ENCODE assay signal across 22 mouse cellular contexts in the genomic region with DNA sequence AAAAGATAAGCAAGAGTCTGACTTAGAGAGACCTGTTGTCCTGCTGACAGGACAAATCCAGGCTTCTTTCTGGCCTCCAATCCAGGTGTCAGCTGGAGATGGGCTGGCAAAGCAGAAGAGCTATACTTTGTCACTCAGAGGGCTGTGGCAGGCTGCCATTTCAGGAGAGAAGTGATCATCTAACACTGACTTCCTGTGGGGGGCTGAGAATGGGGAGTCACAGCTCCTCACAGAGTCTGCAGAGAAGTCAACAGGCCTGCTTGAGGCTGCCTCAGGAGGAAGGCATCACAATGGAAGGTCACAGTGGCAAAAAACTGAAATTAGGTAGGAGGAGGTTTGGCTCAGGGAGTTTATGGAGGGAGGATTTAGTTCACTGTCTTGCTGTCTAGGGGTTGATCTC. TPM values are rescaled to one million over a fixed set of nuclear protein-coding genes. Genes with fewer than 3 reads are reported as not detected.
DNase-seq lines count a peak whose midpoint lies in the region; ATAC-seq lines count a peak whose summit lies in the region.
"Had no signal": no experiment of that assay in that cellular context is flagged by ENCODE, and none has a peak within 500 bp of the region (broad histone marks: within the 10 kb centered on the region; RNA-seq: fewer than 3 reads in every experiment).

No protein-coding gene starts in this region.

- no peak for DNase-seq in heart, postnatal 4 days
- peak; percentile 3 for DNase-seq in liver
- DNase-seq in liver, embryonic 11.5 days (ENCODE audit: low spot score), result no peak
- DNase-seq in B cell, adult 2 months, result peak; percentile 34 to 41
- no peak for DNase-seq in left cerebral cortex, postnatal 36 days (ENCODE audit: low spot score in 2 of 2)
- DNase-seq: adrenal gland, postnatal 10 days; cerebellum, adult 2 months; gastrocnemius, postnatal 10 days; heart, postnatal 14 days; lung, embryonic 14.5 days; right cerebral cortex, postnatal 4 days had no signal

- no peak overlapping the region for H3K9ac ChIP-seq in heart, embryonic 14.5 days (ENCODE audit: low read length)
- no peak overlapping the region for H3K9ac ChIP-seq in liver, embryonic 11.5 days (ENCODE audit: low read depth, low read length)
- H3K9ac ChIP-seq: lung, embryonic 14.5 days; neural tube, embryonic 12.5 days; stomach, embryonic 15.5 days had no signal

- peaks cover 0 to 2% of the 10 kb centered on the region in 2 experiments; a peak in 1 of 4 replicates for H3K4me1 ChIP-seq in heart, embryonic 14.5 days (ENCODE audit: control insufficient read depth in 2 of 2, insufficient read depth in 2 of 2, low read length in 2 of 2)
- no peaks in the 10 kb centered on the region for H3K4me1 ChIP-seq in liver, embryonic 11.5 days (replicated peaks; ENCODE audit: control insufficient read depth, insufficient read depth, low read length)
- H3K4me1 ChIP-seq: neural tube, embryonic 12.5 days; stomach, embryonic 15.5 days had no signal

- no peaks in the 10 kb centered on the region for H3K9me3 ChIP-seq in heart, embryonic 14.5 days (ENCODE audit: control insufficient read depth, low read length)
- no peaks in the 10 kb centered on the region for H3K9me3 ChIP-seq in liver, embryonic 11.5 days (ENCODE audit: control insufficient read depth, low read length)
- H3K9me3 ChIP-seq: G1E; neural tube, embryonic 12.5 days; stomach, embryonic 15.5 days had no signal

- no peak for ATAC-seq in heart, embryonic 14.5 days (ENCODE audit: insufficient number of reproducible peaks, insufficient read depth, low FRiP score, low read depth)
- no peak for ATAC-seq in liver, embryonic 11.5 days (replicated peaks; ENCODE audit: low FRiP score)
- peak; percentile 68 for ATAC-seq in megakaryocyte progenitor cell, adult 5-6 weeks (replicated peaks; ENCODE audit: poor library complexity)
- ATAC-seq in erythroblast, adult 5-6 weeks (replicated peaks; ENCODE audit: low FRiP score, poor library complexity, severe bottlenecking), result no peak

- no peaks in the 10 kb centered on the region for H3K36me3 ChIP-seq in heart, embryonic 14.5 days (ENCODE audit: control insufficient read depth, insufficient read depth, low read length)
- H3K36me3 ChIP-seq in liver, embryonic 11.5 days (ENCODE audit: control insufficient read depth, insufficient read depth, low read length), result no peaks in the 10 kb centered on the region
- H3K36me3 ChIP-seq: G1E; neural tube, embryonic 12.5 days; stomach, embryonic 15.5 days had no signal

- H3K27me3 ChIP-seq in heart, embryonic 14.5 days (ENCODE audit: control insufficient read depth, insufficient read depth, low read length), result no peaks in the 10 kb centered on the region
- H3K27me3 ChIP-seq in liver, embryonic 11.5 days (replicated peaks; ENCODE audit: control insufficient read depth, insufficient read depth, low read length), result no peaks in the 10 kb centered on the region
- H3K27me3 ChIP-seq: neural tube, embryonic 12.5 days; stomach, embryonic 15.5 days had no signal

- no peak overlapping the region for H3K4me2 ChIP-seq in heart, embryonic 14.5 days (ENCODE audit: low read length)
- no peak overlapping the region for H3K4me2 ChIP-seq in liver, embryonic 11.5 days
- H3K4me2 ChIP-seq: lung, embryonic 14.5 days; neural tube, embryonic 12.5 days; stomach, embryonic 15.5 days had no signal

- intact Hi-C loops in left cerebral cortex, postnatal 36 days (cut with DNase I), result no loop called here

- no peak overlapping the region for H3K4me3 ChIP-seq in heart, embryonic 14.5 days (ENCODE audit: control insufficient read depth in 1 of 2, insufficient read depth in 1 of 2, low read depth in 1 of 2, low read length in 2 of 2)
- H3K4me3 ChIP-seq in liver, embryonic 11.5 days (ENCODE audit: low read depth, low read length), result no peak overlapping the region
- H3K4me3 ChIP-seq: layer of hippocampus, adult 2 months; neural tube, embryonic 12.5 days; stomach, embryonic 15.5 days had no signal

- H3K27ac ChIP-seq in heart, embryonic 14.5 days (replicated peaks in 1 of 2; ENCODE audit: control insufficient read depth in 1 of 2, insufficient read depth in 1 of 2, low read depth in 2 of 2, low read length in 2 of 2), result peak overlapping the region; percentile 7 to 39; a peak in 3 of 4 replicates
- H3K27ac ChIP-seq in liver, embryonic 11.5 days (ENCODE audit: low read depth, low read length), result no peak overlapping the region
- H3K27ac ChIP-seq: layer of hippocampus, adult 2 months; neural tube, embryonic 12.5 days; stomach, embryonic 15.5 days had no signal

RNA-seq across cellular contexts. Expression of a gene that starts 53.2 kb away (rescaled TPM):
- polyA plus RNA-seq in heart, embryonic 14.5 days (2014; fragmentation: Nextera tagmentation; extraction: Ambion mirVana), result not detected in 2 replicates
- total RNA-seq in heart, postnatal 4 days (2021), result not detected
- not detected in 2 replicates for polyA plus RNA-seq in liver, embryonic 11.5 days (2014; fragmentation: Nextera tagmentation; extraction: Ambion mirVana)
- total RNA-seq in megakaryocyte progenitor cell, adult 5-6 weeks (2015), result not detected in 2 replicates
- not detected in 2 replicates for total RNA-seq in megakaryocyte progenitor cell, adult 5-6 weeks (2017)
- not detected in 2 replicates for total RNA-seq in erythroblast, adult 5-6 weeks (2015; ENCODE audit: low replicate concordance)
- total RNA-seq in erythroblast, adult 5-6 weeks (2017; ENCODE audit: low replicate concordance), result not detected in 2 replicates
- total RNA-seq in left cerebral cortex, postnatal 36 days (2021), result not detected
- total RNA-seq: gastrocnemius, postnatal 10 days; layer of hippocampus, adult 2 months; left cerebral cortex, adult 18-20 months; liver, adult 2 months; megakaryocyte, adult 5-6 weeks had no signal
- polyA plus RNA-seq: cerebellum, adult 2 months; G1E; kidney, embryonic 16.5 days; liver, adult 2 months; lung, embryonic 14.5 days; neural tube, embryonic 12.5 days; stomach, embryonic 15.5 days had no signal

Comparison
In these comparisons a context has a peak if more than half of its experiments do, and no peak if none do; other contexts are left out.
1. DNase-seq: peak in liver (single experiment) and B cell, adult 2 months (2 of 2); none in heart, postnatal 4 days (single experiment), liver, embryonic 11.5 days (single experiment) and left cerebral cortex, postnatal 36 days (0 of 2).